Mouse (Mus musculus) retina, postnatal 7 days (tissue): ENCODE results near the gene Wdr60.

ENCODE experiments used
- DNase-seq: peaks from one replicate; pipeline ENCODE4 v3.0.0-alpha.2; 2012; ENCODE audit warnings: low read depth, low spot score

Wdr60 gene

DNA sequence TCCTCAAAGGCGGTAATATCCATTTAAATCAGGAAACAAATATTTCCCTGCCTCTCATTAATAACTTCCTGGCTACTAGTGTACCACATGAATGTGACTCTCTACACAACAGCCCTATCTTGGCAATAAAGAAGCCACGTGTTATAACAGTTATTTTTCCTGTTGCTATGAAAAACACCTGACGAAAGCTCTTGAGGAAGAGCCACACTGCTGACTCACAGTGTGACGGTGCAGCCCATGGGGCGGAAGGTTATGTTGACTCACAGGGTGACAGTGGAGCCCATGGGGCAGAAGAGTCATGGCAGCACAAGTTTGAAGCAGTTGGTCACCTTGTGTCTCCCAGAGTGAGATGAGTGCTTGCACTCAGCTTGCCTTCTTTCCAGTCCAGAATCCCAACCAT lies 6.6 kb upstream of the Wdr60 start:
- no peak for DNase-seq

DNA sequence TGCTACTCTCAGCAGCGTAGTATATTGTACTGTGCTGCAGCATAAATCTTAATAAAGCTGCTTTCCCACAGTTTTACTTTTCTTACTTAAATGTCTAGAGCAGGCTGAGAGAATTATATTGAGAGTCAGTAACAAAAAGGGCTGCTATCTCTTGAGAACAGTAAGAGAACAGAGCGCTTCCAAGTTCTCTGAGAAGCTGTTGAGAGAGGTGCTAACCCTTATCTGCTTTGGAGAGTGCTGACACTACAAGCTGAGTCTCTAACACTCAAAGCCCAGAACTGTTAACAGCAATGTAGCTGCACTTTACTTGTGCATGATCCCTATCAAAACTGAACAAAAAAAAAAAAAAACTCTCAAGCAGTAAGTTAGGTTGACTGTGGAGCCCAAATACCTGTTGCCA lies 2.5 kb upstream of the Wdr60 start:
- no peak for DNase-seq

DNA sequence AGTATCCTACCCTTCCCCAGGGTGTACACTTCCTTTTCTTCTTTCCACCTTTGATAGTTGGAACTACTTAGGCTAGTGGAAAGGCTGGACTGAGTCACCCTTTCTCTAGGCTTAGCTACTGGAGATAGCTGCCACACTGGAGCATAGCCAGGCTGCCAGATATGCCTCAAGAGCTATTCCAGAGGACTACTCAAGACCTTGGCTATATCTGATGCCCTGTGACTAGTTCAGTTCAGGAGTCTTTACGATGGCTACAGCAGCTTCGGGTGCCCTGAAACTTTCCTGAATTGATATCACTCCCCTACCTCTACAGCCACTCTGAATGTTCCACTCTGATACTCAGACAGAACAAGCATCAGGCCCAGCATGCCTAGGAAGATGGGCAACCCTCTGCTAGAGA lies 1.9 kb upstream of the Wdr60 start:
- no peak for DNase-seq

DNA sequence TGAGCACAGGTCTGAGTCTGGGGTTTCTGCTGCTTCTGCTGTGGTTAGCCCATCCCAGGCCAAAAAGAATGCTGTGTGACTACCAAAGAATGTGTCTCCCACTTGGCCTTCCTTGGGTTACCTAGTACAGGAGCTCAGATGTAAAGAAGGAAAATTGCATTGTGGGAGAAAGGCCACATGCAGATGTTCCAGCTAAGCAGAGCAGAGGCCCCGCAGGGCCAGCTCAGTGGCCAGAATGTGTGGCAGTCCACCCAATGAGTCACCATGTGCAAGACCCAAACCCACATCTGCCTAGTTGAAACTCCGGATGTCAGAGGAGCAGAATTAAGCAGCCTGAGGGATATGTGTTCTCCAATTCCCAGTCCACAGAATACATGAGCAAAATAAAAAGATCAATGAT lies 4.5 kb downstream of the Wdr60 start:
- no peak for DNase-seq

DNA sequence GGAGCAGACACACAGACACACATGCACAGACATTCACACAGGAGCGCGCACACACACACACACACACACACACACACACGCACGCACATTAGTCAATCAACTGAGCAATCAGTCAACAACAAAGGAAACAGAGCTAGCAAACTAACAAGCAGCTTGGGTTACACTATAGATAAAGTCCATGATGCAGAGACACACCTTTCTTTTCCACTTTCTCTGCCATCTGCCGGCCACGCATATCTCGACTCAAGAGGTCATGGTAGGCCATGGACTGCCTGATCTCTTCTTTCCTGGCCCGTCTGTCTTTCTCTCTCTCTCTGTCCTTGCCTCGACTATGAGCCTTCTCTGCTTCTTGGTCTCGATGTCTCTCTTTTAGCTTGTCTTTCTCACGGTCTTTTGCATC lies 7.2 kb downstream of the Wdr60 start:
- DNase-seq: no peak

DNA sequence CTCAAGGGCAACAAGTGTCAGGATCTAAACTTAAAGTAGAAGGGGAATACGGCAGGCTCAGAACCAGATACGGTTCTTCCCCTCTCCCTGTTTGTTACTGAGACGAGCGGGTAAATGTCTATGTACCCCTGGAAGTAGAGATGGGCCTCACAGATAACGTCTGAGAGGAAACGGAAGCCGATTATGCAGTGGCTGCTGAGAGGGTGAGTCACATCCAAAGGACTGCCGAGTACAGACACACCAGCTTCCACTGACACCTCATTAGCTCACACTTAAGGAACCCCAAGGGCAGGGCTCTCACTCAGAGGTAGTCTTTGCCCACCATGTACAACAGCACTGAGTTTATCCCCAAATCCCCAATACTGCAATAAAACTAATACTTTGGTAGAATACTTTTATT lies 8.2 kb downstream of the Wdr60 start:
- DNase-seq: no peak

DNA sequence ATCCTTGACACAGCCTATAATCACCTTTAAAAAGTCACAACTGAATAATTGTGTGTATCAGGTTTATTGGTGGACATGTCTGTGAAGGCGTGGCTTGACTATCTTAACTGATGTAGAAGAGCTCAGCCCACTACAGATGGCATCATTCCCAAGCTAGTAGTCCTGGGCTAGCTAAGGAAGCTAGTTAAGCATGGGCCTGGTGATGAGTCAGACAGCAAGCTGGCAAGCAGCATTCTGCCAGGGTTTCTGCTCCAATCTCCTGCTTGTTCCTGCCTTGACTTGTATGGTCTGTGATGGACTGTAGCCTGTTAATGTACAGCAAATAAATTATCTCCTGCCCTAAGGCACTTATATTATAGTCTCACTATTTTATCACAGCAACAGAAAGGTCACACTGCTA lies 18.2 kb downstream of the Wdr60 start:
- DNase-seq: no peak

DNA sequence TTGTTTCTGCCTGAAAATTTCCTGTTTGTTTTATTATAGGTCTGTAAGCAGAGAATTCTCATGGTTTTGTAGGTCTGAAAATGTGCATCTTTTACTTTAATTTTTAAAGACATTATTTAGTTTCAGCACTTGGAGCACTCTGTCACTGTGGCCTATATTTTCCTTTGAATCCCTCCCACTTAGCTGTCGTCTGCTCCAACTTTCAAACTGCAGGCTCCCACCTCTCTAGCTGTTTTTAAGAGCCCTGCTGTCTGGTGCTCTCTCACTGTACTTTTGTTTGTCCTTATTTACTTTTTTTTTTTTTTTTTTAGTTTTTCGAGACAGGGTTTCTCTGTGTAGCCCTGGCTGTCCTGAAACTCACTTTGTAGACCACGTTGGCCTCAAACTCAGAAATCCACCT lies 24.0 kb downstream of the Wdr60 start:
- no peak for DNase-seq

DNA sequence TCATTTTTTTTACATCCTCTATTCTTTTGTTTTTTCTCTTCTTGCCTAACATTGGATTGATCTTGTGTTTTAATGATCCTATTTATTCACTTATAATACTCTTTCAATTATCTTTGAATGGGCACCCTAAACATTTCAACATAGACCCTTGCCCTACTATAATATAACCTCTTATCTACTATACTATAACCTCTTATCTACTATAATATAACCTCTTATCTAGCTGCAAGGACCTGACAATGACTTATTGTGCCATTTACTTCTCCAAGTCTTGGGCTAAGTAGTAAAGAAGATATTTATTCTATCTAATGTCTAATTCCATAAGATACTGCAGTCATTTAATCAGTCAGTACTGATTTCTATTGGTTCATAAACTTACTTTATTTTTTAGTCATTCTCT lies 24.5 kb downstream of the Wdr60 start:
- no peak for DNase-seq

DNA sequence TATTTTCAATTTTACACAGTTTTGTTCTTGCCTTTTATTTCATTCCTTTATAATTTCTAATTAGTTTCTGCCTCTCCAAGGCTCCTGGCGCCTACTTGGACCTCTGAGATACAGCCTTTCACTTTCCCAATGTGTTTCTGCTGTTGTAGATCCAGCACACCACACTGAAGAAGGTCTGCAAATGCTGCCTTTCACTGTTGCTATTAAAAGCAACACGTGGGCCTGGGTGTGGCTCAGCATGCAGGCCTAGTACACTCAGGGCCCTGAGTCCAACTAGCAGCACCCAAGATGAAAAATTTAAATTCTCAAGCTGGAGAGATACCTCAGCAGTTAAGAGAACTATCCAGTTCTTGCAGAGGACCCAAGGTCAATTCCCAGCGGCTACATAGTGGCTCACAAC lies 26.2 kb downstream of the Wdr60 start:
- no peak for DNase-seq

DNA sequence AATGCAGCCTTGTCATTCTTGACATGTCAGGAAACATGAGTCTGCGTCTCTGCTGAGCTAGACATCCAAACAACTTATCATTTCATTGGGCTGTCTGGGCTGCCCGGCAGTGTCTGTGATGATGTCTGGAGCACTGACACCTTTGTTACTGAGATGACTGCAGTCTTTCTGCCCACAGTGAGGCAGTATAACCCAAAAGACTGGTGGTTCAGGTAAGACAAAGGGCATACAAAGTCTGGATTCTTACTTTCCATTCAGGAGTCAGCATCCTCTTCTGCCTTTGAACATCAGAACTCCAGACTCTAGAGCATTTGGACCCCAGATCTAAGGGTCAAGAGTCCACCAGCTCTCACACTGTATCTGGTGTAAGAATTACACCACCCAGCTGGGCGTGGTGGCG lies 27.5 kb downstream of the Wdr60 start:
- no peak for DNase-seq

DNA sequence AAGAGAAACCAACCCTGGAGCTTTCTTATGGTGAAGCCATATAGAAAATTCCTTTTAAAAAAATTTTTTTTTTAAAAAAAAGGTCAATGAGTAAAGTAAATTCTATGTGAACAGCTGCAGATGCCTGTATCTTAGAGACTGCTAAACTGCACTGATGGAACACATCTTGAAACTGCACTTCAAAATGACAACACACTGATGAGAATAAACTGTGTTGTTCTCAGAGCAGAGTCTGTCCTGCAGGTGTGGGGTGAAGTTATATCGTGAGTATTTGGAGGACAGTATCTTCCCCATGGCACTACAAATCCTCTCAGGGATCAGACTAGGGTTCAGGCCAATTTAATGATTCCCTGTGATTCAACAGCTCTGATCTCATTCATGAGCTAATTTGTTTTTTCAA lies 30.8 kb downstream of the Wdr60 start:
- DNase-seq: no peak

DNA sequence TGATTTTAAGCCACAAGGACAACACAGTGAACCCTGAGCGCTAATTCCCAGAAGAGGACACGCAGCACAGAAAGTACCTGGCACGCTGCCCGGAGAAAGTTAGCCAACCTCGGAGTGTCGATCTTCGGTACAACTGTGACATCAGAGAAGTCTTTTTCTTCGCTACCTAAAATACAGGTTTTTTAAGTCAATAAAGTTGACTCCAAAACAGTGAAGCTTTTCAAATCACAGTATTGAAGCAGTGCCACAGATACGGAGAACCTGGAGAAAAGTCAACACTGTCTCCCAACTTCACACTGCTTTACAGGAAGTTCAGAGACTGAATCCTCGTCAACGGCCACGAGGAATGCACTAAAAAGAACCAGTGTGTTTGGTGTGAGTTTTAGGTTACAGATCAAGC lies 31.2 kb downstream of the Wdr60 start:
- no peak for DNase-seq

DNA sequence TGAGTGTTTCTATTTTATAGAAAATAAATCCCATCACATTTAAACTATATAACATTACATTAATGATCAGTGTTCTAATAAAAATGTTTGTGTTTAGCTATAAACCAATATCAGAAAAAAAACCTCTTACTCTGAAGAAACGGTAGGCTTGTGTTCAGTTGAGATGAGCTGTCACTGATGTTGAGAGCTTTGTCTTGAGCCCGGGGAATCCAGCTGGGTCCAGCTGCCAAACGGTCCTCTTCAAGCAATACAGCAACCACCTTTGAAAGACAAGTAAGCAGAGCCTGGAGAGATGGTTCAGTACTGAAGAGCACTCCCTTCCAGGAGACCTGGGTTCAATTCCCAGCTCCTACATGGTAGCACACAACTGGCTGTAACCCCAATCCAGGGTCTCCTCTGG lies 33.4 kb downstream of the Wdr60 start:
- DNase-seq: no peak

DNA sequence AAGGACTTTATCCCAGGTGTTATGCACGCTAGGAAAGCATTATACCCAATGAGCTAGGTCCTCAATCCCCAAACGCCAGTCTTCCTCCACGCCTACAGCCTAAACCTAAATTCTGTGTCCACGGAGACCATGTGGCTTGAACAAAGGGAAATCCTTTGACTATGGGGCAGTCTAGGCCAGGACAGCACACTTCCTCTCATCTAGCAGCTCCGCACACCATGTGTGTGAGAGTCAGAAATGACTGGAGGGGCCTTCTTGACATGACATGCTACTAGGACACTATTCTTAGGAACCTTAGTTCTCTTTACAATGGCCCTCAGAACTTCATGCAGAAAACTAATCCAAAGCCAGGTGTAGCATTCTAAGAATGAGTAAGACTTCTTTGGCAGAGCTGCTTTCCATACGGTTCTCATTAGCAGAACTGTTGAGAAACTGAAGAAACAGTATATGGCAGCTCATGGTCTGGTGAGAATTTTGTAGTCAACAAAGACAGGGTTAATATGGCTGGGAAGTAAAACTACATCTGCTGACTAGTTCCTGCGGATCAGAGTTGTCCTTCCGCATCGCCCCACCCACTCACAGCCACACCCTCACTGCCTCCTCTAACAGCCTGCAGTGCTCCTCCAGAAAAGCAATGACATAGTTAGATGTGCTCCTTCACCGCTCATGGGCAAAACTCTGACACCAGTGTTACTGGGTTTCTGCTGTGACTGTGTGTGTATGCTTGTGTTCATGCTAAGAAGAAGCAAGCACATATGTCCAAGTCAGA lies 36.3 kb downstream of the Wdr60 start:
- no peak for DNase-seq

DNA sequence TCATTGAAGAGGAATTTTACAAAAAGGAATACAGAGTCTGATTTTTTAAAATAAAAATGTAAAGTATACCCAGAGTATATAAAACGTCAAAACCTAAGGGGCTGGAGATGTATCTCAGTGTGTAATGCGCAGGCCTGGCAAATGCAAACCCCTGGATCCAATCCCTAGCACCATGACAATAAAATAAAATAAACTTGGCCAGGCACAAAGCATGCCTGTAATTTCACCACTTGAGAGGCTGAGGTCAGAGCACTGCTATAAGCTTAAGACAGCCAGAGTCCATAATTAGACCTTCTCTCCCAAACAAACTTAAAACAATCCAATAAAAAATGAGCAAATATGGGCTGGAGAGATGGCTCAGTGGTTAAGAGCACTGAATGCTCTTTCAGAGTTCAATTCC lies 39.7 kb downstream of the Wdr60 start:
- DNase-seq: no peak

DNA sequence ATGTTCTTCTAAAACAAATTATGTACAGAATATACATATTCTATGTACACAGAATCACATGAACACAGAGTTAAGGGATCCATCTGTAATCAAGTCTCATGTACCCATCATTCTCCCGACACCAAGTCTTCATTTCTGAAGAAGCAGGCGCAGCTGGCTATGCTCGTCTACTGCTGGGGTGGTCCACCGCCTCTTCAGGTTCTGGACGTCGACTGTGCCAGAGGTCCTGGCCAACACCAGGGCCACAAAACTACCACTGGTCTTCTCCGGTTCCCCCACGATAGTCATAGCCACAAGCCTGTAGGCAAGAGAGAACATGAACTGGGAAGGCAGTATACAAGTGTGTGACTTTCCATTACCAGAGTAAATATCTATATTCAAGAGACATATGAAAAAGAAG lies 55.3 kb downstream of the Wdr60 start:
- DNase-seq: no peak

DNA sequence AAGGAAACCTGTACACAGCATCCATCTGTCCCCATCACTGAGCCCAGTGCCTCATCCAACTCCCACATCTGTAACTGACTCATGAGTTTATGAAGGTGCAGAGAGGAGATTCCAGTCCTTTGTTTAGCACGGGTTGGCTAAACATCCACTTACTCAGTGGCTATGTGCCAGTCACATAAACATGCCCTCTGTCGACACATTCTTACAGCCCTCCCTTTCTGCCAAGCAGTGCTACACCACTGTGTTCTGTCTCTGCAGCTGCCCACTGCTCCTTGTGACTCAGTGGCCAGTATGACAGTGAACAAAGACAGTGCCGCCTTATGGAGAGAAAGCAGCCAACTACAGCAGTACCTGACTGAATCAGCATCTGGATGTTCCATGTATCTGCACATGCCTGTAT lies 57.1 kb downstream of the Wdr60 start:
- no peak for DNase-seq

DNA sequence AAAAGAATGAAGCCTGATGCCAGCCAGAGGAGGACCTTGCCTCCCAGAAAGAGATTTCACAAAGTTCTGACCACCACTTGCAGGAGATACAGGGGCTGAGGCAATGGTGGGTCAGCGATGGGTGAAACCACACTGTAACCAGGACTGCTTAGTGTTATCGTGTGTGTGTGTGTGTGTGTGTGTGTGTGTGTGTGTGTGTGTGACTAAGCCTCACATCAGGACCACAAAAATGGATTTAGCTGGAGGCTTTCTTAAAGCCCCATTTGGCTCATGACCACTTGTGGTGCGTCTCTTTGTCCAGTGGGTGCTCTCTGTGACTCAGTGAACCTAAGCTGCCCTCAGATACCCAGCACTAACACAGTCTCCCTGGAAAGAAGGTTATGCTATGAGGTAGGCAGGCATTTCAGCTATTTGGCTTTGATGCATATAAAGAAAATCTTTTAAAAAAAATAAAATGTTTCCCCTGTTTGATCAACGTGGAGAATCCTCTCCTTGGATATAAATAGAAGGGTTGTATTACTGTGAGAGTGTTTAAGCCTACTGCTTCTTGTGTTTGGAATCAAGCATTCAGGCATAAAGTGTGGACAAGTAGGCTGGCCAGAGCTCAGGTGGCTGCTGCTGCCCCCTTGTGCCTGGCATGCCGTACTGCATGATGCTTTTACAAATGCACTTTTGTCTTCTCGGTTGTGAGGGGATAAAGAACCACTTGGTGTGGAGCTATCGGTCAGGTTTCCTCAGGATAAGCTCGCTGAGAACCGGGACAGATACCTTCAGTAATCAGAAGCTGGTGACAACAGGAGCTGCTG lies 60.4 kb downstream of the Wdr60 start:
- DNase-seq: peak; percentile 60

DNA sequence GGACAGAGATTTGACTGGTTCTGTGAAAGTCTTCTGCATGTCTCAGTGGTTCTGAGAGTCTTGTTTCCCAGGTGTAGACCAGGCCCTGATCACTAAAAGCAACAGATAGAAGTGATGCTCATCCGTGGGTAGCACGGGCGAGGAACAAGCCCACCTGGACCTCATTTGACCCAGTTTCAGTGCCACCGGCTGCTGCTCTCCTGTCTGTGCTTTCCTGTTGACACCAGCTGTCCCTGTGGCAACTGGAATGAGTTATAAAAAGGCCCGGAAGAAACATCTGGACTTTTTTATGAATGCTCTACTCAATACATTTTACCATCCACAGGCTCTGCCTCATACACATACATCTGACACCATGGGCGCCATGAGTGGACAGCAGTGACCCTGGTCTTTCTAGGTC lies 64.0 kb downstream of the Wdr60 start:
- DNase-seq: no peak

DNA sequence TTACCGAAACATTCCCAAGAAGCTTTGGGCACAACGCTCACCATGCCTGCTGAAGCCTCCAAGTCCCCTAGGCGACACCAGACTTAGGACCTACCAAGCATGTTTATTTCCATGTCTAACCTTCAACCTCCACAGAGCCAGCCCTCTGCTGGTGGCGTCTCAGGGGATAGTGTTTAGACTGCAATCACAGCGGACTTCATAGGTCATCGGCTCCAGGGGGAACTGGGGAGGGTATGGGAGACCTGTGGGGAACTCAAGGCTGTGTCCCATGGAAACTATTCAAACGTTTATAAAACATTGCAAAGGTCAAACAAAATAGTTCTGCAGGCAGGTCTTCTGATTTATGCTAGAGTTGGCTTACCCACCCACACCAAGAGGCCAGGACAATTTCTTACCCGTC lies 66.6 kb downstream of the Wdr60 start:
- DNase-seq: no peak

DNA sequence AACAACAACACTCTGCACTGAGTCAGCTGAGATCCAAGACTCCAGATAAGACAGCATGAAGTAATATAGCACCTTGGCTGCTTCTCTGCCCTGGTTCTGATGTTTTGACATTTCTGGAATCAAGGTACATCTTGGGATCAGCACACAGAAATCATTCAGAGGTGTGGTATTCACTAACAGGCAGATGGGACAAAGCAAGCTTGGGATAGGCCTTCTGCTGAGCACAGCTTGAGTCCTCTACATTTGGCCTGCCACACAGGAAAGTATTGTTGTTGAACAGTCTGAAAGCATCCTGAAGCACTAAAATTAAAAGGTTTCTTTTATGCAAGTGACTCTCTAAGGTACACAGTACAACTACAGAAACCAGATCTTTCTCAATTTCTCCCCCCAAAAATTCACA lies 68.2 kb downstream of the Wdr60 start:
- DNase-seq: no peak

DNA sequence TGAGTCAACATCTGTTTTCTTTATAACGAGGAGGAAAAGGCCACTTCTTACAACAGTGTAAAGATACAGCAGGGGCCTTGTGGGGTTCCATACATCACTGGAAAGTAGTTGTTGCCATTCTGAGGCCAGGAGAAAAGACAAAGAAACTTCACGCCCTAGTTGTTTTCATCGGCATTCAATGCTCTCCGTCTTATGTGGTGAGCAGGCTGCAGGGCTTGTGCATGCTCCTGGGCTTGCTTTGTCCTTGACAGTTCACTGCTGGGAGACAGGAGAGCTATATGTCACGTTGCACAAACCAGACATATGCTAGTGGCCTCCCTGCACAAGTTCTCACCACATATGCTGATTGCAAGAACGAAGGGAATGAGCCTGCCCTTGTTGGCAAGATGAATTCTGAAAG lies 68.9 kb downstream of the Wdr60 start:
- DNase-seq: no peak
